Mouse (Mus musculus): ENCODE results near the gene Lrrfip2.

GRCm38 (mm10) chr9:111271434-111272160, 154.2 kb downstream of the Lrrfip2 start, which contains the start of the genes Mlh1 and Epm2aip1:
- TF ChIP-seq CTCF (IDR thresholded peaks at IDR 0.05; ENCODE audit: low read depth) = 0 out of 2 replicates have a peak, but pooled peaks have one; percentile 8
- TF ChIP-seq EP300 (IDR thresholded peaks at IDR 0.05; ENCODE audit: low read depth) = no peak
